ENCODE assay signal across 16 mouse cellular contexts in the genomic region with DNA sequence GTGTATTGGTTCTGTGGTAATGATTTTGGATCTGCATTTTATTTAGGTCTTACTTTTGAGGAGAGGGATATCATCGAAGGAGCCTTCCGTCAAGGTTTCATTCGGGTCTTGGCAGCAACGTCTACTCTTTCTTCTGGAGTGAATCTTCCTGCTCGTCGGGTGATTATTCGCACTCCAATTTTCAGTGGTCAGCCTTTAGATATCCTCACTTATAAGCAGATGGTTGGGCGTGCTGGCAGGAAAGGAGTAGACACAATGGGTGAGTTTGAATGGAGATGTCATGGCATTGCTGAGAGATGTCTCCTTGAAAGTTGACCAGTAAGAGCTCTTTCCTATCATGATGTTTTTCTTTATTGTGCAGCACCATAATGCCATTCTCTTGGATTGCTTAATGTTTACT.
"Had no signal": no experiment of that assay in that cellular context is flagged by ENCODE, and none has a peak within 500 bp of the region (broad histone marks: within the 10 kb centered on the region; RNA-seq: fewer than 3 reads in every experiment).

No protein-coding gene starts in this region.

- DNase-seq: heart, postnatal 10 days; heart, postnatal 14 days; heart, postnatal 36 days; heart, postnatal 4 days; kidney, adult 11 months; kidney, adult 18-20 months; kidney, adult 2 months; kidney, adult 8-10 months; kidney, adult 9 months; kidney, postnatal 10 days; kidney, postnatal 14 days; kidney, postnatal 25 days; kidney, postnatal 36 days; kidney, postnatal 4 days; layer of hippocampus, adult 9-11 months; layer of hippocampus, postnatal 36 days had no signal
